Mouse (Mus musculus): Measurements from ENCODE around the gene Olfr266.

The Olfr266 gene

DNA sequence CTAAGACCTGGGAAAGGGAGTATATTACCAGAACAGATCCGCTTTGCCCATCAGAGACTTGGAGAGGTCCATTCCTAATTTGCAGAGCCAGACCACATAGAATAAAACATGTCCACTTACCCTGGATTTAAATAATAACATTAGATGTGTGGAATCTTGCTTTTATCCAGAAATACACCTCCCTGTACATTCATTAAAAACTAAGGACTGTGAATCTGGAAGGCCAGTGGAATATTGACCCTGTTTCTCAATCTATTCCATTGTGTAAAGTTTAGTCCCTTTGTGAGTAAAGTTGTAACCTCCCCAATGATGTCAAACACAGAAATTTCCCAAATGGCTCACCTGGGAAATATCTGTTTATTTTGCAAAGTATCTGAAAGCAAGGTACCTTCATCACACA is at the start of gene Olfr266:
Gene Olfr266, minus strand, starts transcription at position 101 of the 400 bp plus-strand sequence.
- DNase-seq (ENCODE audit: low spot score in 2 of 2) = no peak

GRCm38 (mm10) chr3:106875626-106876025 is 49.5 kb upstream of the Olfr266 start:
- no peak for DNase-seq (ENCODE audit: low spot score in 2 of 2)

DNA sequence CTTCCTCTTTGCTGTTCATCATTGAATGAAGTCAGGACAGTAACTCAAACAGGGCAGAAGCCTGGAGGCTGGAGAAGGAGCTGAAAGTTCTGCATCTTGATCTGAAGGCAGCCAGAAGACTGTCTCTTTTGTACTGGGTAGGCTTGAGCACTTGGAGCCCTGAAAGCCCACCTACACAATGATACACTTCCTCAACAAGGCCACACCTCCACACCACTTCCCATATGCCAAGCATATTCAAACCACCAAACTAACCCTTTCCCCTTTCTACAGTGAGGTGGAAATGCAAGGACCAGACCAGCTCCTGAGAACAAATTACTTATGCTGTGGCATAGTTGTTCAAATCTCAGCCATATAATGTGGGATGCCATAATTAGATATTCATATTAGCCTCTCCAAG is 46.8 kb upstream of the Olfr266 start:
- no peak for DNase-seq (ENCODE audit: low spot score in 2 of 2)

DNA sequence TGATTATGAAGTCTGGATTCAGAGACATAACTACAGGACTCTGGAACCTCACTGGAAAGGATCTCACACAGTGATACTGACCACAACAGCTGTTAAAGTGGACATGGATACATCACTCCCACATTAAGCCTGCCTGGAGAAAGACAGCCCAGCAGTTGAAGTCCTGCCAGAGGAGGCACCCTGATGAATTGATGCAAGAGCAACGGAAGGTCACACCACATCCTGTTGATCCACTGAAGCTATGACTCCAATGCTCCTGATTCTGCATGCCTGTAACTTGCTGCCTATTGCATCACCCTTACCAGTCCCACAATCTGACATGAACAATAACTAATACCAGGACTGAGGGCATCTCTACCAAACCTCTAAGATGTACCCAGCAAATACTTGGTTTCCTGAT is 6.0 kb upstream of the Olfr266 start:
- DNase-seq (ENCODE audit: low spot score in 2 of 2) = no peak

DNA sequence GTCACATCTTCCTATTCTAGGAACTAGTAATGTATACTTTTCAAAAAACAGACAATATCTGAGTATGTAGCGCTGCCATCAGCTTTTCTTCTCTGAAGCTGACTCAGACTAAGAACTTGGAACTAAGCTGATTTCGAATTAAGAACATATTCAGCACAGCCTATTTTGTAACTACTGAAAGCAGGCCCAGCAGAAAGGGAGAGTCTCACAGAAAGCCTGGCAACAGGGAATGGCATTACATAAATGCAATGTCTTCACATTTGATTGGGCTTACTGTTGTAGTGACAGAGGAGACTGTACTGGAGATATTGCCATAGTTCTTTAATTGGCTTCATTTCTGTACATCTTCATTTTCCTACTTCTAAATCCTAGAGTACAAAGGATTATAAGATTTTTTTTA is 8.4 kb downstream of the Olfr266 start:
- DNase-seq (ENCODE audit: low spot score in 2 of 2) = no peak

DNA sequence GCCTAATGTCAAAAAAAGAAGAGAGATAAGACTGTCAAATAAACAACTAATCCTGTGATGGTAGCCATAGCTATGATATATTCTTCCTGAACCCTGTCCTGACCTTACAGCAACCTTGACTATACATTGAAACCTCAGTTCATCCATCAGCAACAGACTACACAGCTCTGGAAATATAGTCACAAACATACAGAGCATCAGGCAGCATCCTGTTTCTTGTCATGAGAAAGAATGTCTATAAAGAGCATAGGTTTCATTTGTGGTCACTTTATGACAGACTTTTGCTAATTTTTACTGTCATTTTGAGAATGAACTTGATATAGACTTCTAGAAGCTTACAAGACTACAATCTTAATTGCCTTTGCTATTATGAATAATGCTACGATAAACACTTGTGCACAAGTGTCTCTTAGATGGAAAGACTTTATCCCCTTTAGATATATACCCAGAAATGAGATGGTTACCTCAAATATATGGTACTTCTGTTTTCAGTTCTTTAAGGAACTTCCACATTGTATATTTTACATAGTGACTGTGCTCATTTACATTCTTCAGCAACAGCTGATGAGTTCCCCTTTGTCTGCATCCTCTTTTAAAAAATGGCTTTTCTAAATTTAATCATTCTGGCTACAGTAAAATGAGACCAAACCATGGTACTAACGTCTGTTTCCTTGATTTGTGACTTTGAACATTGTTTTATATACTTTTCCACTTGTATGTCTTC is 17.0 kb downstream of the Olfr266 start:
- no peak for DNase-seq (ENCODE audit: low spot score in 2 of 2)

GRCm38 (mm10) chr3:106798079-106798478 is 28.0 kb downstream of the Olfr266 start:
- DNase-seq (ENCODE audit: low spot score in 2 of 2) = no peak

- DNase-seq (ENCODE audit: low spot score in 2 of 2) = peak in 1 of 2 experiments; percentile 16
Observed at GRCm38 (mm10) chr3:106789930-106790329, 36.2 kb downstream of the Olfr266 start, which contains the start of gene Cd53. Cd53 (minus strand) TSS chr3:106790149.

DNA sequence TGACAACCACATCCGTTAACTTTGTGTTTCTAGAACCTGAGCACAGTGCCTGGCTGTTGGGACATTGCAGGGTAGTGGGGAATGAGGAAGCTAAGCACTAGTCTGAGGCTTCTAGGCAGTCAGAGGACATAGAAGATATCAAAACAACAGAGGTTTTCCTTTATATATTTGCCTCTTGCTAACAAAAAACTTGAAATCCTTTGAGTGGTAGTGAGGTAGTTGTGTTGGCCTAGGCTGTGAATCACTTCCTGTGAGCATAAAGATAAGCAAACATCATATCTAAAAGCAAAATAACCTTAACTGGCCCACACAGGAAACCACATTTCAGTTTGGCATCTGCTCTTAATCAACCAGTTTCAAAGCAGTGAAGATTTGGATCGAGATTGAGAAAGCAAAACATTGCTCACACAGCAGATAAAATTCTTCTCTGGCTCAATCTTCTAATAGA is 37.6 kb downstream of the Olfr266 start:
- no peak for DNase-seq (ENCODE audit: low spot score in 2 of 2)

DNA sequence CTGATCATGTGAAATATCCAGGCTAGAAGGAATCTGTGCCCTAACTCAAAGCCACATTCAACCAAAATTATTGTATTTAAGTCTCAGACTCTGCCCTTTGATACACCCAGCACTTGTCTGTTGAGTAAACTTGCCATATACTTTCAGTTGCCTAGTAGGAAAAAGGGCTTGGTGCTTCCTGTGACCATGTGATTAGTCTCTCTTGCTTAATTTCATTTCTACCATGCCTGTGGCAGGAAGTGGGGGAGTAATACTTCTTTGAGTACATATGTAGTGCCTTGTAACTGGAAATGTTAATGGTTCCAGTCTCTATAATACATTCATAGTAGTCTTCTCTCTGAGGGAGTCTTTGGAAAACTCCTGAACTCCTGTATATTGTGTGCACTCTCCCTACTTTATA is 38.1 kb downstream of the Olfr266 start:
- no peak for DNase-seq (ENCODE audit: low spot score in 2 of 2)

DNA sequence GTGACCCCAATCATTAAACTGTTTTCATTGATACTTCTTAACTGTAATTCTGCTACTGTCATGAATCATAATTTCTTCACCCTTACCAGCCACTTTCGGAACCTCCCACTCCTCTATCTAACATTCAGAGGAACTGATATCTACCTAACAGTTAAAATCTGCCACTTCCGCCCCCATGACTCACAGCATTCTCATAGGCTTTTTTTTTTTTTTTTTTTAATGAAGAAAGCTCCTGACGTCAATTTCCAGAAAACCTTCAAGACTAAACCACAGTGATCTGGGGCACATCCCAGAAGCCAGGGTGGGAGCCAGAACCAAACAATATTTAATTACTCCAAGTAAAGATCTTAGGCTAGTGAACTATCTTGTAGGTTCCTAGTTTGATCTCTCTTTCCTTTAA is 41.0 kb downstream of the Olfr266 start:
- DNase-seq (ENCODE audit: low spot score in 2 of 2) = no peak

GRCm38 (mm10) chr3:106771834-106772233 is 54.3 kb downstream of the Olfr266 start:
- DNase-seq (ENCODE audit: low spot score in 2 of 2) = no peak

Data from spleen, postnatal 14 days (tissue).